Mouse (Mus musculus) urinary bladder, postnatal 36 days (tissue): ENCODE measurements at regions not wholly inside any gene's neighbourhood (a gene's known extent, or its start where the extent isn't known, plus 50 kb on each side); places are given as distances from the start of the nearest gene placed in this dataset.

Experiments used
- DNase-seq, 2 experiments: peaks; one replicate each; pipeline ENCODE4 v3.0.0; 2022; ENCODE audit warnings: low spot score in 2 of 2, mixed read lengths in 1 of 2

- peak in 1 of 2 experiments; percentile 11 for DNase-seq
These were observed 131.8 kb downstream of the Klf5 start for GRCm38 (mm10) chr14:99430323-99430722.

- no peak for DNase-seq
These were observed 133.2 kb downstream of the Klf5 start for GRCm38 (mm10) chr14:99431697-99432096.

GRCm38 (mm10) chr14:99434645-99435044 lies 136.2 kb downstream of the Klf5 start:
- DNase-seq: no peak

- no peak for DNase-seq
These were observed 137.0 kb downstream of the Klf5 start for GRCm38 (mm10) chr14:99435512-99435911.

- DNase-seq: no peak
These were observed 137.6 kb downstream of the Klf5 start for GRCm38 (mm10) chr14:99436051-99436450.

- no peak for DNase-seq
These were observed 150.6 kb downstream of the Klf5 start for GRCm38 (mm10) chr14:99449112-99449511.

GRCm38 (mm10) chr14:99449870-99450269 lies 151.4 kb downstream of the Klf5 start:
- no peak for DNase-seq

GRCm38 (mm10) chr14:99451110-99451795 lies 152.8 kb downstream of the Klf5 start:
- no peak for DNase-seq

GRCm38 (mm10) chr14:99453916-99454315 lies 155.4 kb downstream of the Klf5 start:
- DNase-seq: no peak

- DNase-seq: no peak
These were observed 158.1 kb downstream of the Klf5 start for GRCm38 (mm10) chr14:99456555-99456954.

- DNase-seq: no peak
These were observed 159.1 kb downstream of the Klf5 start for GRCm38 (mm10) chr14:99457573-99457972.

- DNase-seq: peak in 1 of 2 experiments; percentile 18
These were observed 173.6 kb downstream of the Klf5 start for GRCm38 (mm10) chr14:99472111-99472510.

GRCm38 (mm10) chr14:99475271-99475670 lies 176.8 kb downstream of the Klf5 start:
- peak in 1 of 2 experiments; percentile 15 for DNase-seq

- DNase-seq: no peak
These were observed 182.0 kb downstream of the Klf5 start for GRCm38 (mm10) chr14:99480325-99481077.

GRCm38 (mm10) chr14:99487981-99488380 lies 189.5 kb downstream of the Klf5 start:
- DNase-seq: no peak

GRCm38 (mm10) chr14:99493197-99493596 lies 194.7 kb downstream of the Klf5 start:
- no peak for DNase-seq

GRCm38 (mm10) chr14:99493659-99494058 lies 195.2 kb downstream of the Klf5 start:
- DNase-seq: no peak

GRCm38 (mm10) chr14:99499502-99500266 lies 201.2 kb downstream of the Klf5 start:
- DNase-seq: no peak

- no peak for DNase-seq
These were observed 206.4 kb downstream of the Klf5 start for GRCm38 (mm10) chr14:99504909-99505308.

GRCm38 (mm10) chr14:99509696-99510536 lies 211.4 kb downstream of the Klf5 start:
- no peak for DNase-seq

- DNase-seq: no peak
These were observed 217.0 kb downstream of the Klf5 start for GRCm38 (mm10) chr14:99515474-99515873.
